In genomic region chr3:88684980-88685941, GRCm38 (mm10) we compare ENCODE assay signal across 8 mouse cellular contexts. TPM values are rescaled to one million over a fixed set of nuclear protein-coding genes. Genes with fewer than 3 reads are reported as not detected.
DNase-seq lines count a peak whose midpoint lies in the region; ATAC-seq and TF ChIP-seq lines count a peak whose summit lies in the region.

Gene Khdc4 (plus strand): TSS chr3:88685803.

- TF ChIP-seq EP300 in heart, postnatal 0 days (IDR thresholded peaks at IDR 0.05; ENCODE audit: low read depth), result no peak; the same call in 1 of the 2 replicates

- peak; percentile 99 for ATAC-seq in forebrain, embryonic 12.5 days (ENCODE audit: low FRiP score)
- ATAC-seq in heart, postnatal 0 days (ENCODE audit: insufficient read depth, low read depth), result peak; percentile 98
- ATAC-seq in liver, embryonic 16.5 days (ENCODE audit: low read depth), result peak; percentile 99
- peak; percentile 99 for ATAC-seq in neural tube, embryonic 13.5 days (ENCODE audit: low read depth)

- DNase-seq in c-Kit-positive CD71-positive TER-119-positive erythroid progenitor cells, embryonic 14.5 days (ENCODE audit: low spot score), result peak; percentile 96
- peak; percentile 99 for DNase-seq in heart, postnatal 0 days (ENCODE audit: low spot score)
- DNase-seq in kidney, postnatal 4 days, result peak; percentile 96 to 98

- H3K27ac ChIP-seq in forebrain, embryonic 12.5 days, result peak within 1 kb of the TSS; percentile 97
- peak within 1 kb of the TSS; percentile 96 for H3K27ac ChIP-seq in heart, postnatal 0 days (ENCODE audit: low read depth)
- H3K27ac ChIP-seq in liver, embryonic 16.5 days (ENCODE audit: low read length), result peak within 1 kb of the TSS; percentile 94
- peak within 1 kb of the TSS; percentile 99 for H3K27ac ChIP-seq in neural tube, embryonic 13.5 days (replicated peaks)
- H3K27ac ChIP-seq in testis, adult 2 months (ENCODE audit: control insufficient read depth, insufficient read depth, low read depth, low read length), result peak within 1 kb of the TSS; percentile 95

- no peaks in the 10 kb centered on the region for H3K27me3 ChIP-seq in E14TG2a.4 (ENCODE audit: insufficient read depth, low read length)
- no peaks in the 10 kb centered on the region for H3K27me3 ChIP-seq in forebrain, embryonic 12.5 days
- no peaks in the 10 kb centered on the region for H3K27me3 ChIP-seq in heart, postnatal 0 days (ENCODE audit: control insufficient read depth, insufficient read depth, low read length)
- H3K27me3 ChIP-seq in liver, embryonic 16.5 days (ENCODE audit: control insufficient read depth, insufficient read depth, low read depth, low read length), result no peaks in the 10 kb centered on the region
- no peaks in the 10 kb centered on the region for H3K27me3 ChIP-seq in neural tube, embryonic 13.5 days
- H3K27me3 ChIP-seq in testis, adult 2 months (ENCODE audit: control insufficient read depth, insufficient read depth, low read length), result no peaks in the 10 kb centered on the region

- peak; percentile 98 for TF ChIP-seq POLR2A in testis, adult 2 months (IDR thresholded peaks at IDR 0.05; ENCODE audit: control insufficient read depth, low read depth, low read length)

- WGBS in forebrain, embryonic 12.5 days, result 1% methylated on average over 47 of the region's 47 CpGs
- WGBS in heart, postnatal 0 days, result under 1% methylated on average over 47 of the region's 47 CpGs
- under 1% methylated on average over 47 of the region's 47 CpGs for WGBS in liver, embryonic 16.5 days (ENCODE audit: insufficient replicate concordance)
- 1% methylated on average over 47 of the region's 47 CpGs for WGBS in neural tube, embryonic 13.5 days

- peaks cover 37% of the 10 kb centered on the region for H3K4me1 ChIP-seq in E14TG2a.4 (replicated peaks; ENCODE audit: low read depth, low read length)
- peaks cover 16% of the 10 kb centered on the region for H3K4me1 ChIP-seq in forebrain, embryonic 12.5 days
- H3K4me1 ChIP-seq in heart, postnatal 0 days (ENCODE audit: control insufficient read depth, insufficient read depth), result peaks cover 14% of the 10 kb centered on the region
- peaks cover 11% of the 10 kb centered on the region for H3K4me1 ChIP-seq in liver, embryonic 16.5 days (ENCODE audit: control insufficient read depth, low read depth, low read length)
- H3K4me1 ChIP-seq in neural tube, embryonic 13.5 days (replicated peaks), result peaks cover 24% of the 10 kb centered on the region
- H3K4me1 ChIP-seq in testis, adult 2 months (ENCODE audit: control insufficient read depth, insufficient read depth, low read length), result peaks cover 6% of the 10 kb centered on the region

- peaks cover 39% of the 10 kb centered on the region for H3K36me3 ChIP-seq in E14TG2a.4 (ENCODE audit: insufficient read depth, low read length)
- H3K36me3 ChIP-seq in forebrain, embryonic 12.5 days (replicated peaks), result peaks cover 31% of the 10 kb centered on the region
- H3K36me3 ChIP-seq in heart, postnatal 0 days (replicated peaks; ENCODE audit: control insufficient read depth, insufficient read depth, low read length), result peaks cover 22% of the 10 kb centered on the region
- peaks cover 17% of the 10 kb centered on the region for H3K36me3 ChIP-seq in liver, embryonic 16.5 days (ENCODE audit: control insufficient read depth, insufficient read depth)
- H3K36me3 ChIP-seq in neural tube, embryonic 13.5 days, result peaks cover 22% of the 10 kb centered on the region
- peaks cover 3% of the 10 kb centered on the region; the same call in 1 of the 2 replicates for H3K36me3 ChIP-seq in testis, adult 2 months (ENCODE audit: control insufficient read depth, insufficient read depth, low read length)

- no peak for TF ChIP-seq CTCF in E14TG2a.4 (conservative IDR thresholded peaks at IDR 0.05; ENCODE audit: low read length)
- TF ChIP-seq CTCF in heart, postnatal 0 days (IDR thresholded peaks at IDR 0.05; ENCODE audit: low read depth), result no peak
- no peak for TF ChIP-seq CTCF in testis, adult 2 months (IDR thresholded peaks at IDR 0.05; ENCODE audit: control insufficient read depth, insufficient read depth, insufficient replicate concordance, low read depth, low read length)

- no peaks in the 10 kb centered on the region for H3K9me3 ChIP-seq in E14TG2a.4 (ENCODE audit: low read length)
- H3K9me3 ChIP-seq in forebrain, embryonic 12.5 days, result no peaks in the 10 kb centered on the region
- H3K9me3 ChIP-seq in heart, postnatal 0 days (replicated peaks; ENCODE audit: control insufficient read depth, low read length), result no peaks in the 10 kb centered on the region
- no peaks in the 10 kb centered on the region for H3K9me3 ChIP-seq in liver, embryonic 16.5 days (replicated peaks; ENCODE audit: control insufficient read depth, low read length)
- no peaks in the 10 kb centered on the region for H3K9me3 ChIP-seq in neural tube, embryonic 13.5 days

- peak within 1 kb of the TSS; percentile 97 for H3K4me3 ChIP-seq in E14TG2a.4 (replicated peaks; ENCODE audit: low read length)
- H3K4me3 ChIP-seq in forebrain, embryonic 12.5 days (replicated peaks), result peak within 1 kb of the TSS; percentile 97
- H3K4me3 ChIP-seq in heart, postnatal 0 days (ENCODE audit: low read depth, low read length), result peak within 1 kb of the TSS; percentile 71
- peak within 1 kb of the TSS; percentile 93 for H3K4me3 ChIP-seq in liver, embryonic 16.5 days (ENCODE audit: low read depth, low read length)
- H3K4me3 ChIP-seq in neural tube, embryonic 13.5 days, result peak within 1 kb of the TSS; percentile 93
- peak within 1 kb of the TSS; percentile 97 for H3K4me3 ChIP-seq in testis, adult 2 months (ENCODE audit: control insufficient read depth, low read depth, low read length)

- H3K9ac ChIP-seq in forebrain, embryonic 12.5 days, result peak within 1 kb of the TSS; percentile 97
- peak within 1 kb of the TSS; percentile 90 for H3K9ac ChIP-seq in heart, postnatal 0 days (replicated peaks; ENCODE audit: low read depth, low read length)
- H3K9ac ChIP-seq in liver, embryonic 16.5 days (ENCODE audit: low read depth, low read length), result peak within 1 kb of the TSS; percentile 98
- peak within 1 kb of the TSS; percentile 98 for H3K9ac ChIP-seq in neural tube, embryonic 13.5 days

- H3K4me2 ChIP-seq in forebrain, embryonic 12.5 days, result peak within 1 kb of the TSS; percentile 91
- peak within 1 kb of the TSS; percentile 83 for H3K4me2 ChIP-seq in heart, postnatal 0 days (ENCODE audit: low read depth, low read length)
- peak within 1 kb of the TSS; percentile 76 for H3K4me2 ChIP-seq in liver, embryonic 16.5 days (ENCODE audit: low read depth, low read length)
- peak within 1 kb of the TSS; percentile 97 for H3K4me2 ChIP-seq in neural tube, embryonic 13.5 days

RNA-seq across cellular contexts. Expression of gene Khdc4, which starts in this region (rescaled TPM):
- 117 and 118 TPM in 2 replicates for polyA plus RNA-seq in forebrain, embryonic 12.5 days (2016; fragmentation: Nextera tagmentation; extraction: Ambion mirVana)
- total RNA-seq in heart, postnatal 0 days (2014; rRNA removed; ENCODE audit: low replicate concordance), result 96.2 and 102 TPM in 2 replicates
- polyA plus RNA-seq in heart, postnatal 0 days (2015; fragmentation: Nextera tagmentation; extraction: Ambion mirVana), result 44.4 and 46.2 TPM in 2 replicates
- polyA plus RNA-seq in liver, embryonic 16.5 days (2015; fragmentation: Nextera tagmentation; extraction: Ambion mirVana), result 22.0 and 24.5 TPM in 2 replicates
- polyA plus RNA-seq in neural tube, embryonic 13.5 days (2015; fragmentation: Nextera tagmentation; extraction: Ambion mirVana), result 95.0 and 104 TPM in 2 replicates
- 23.5 and 28.7 TPM in 2 replicates for polyA plus RNA-seq in testis, adult 2 months (2012; rRNA removed)

Comparison
In these comparisons a context has a peak if more than half of its experiments do, and no peak if none do; other contexts are left out.
1. Peak in every context shown above with its lines: DNase-seq, ATAC-seq, H3K4me3 ChIP-seq and H3K27ac ChIP-seq.